ENCODE assay signal across 15 mouse cellular contexts in the genomic region with DNA sequence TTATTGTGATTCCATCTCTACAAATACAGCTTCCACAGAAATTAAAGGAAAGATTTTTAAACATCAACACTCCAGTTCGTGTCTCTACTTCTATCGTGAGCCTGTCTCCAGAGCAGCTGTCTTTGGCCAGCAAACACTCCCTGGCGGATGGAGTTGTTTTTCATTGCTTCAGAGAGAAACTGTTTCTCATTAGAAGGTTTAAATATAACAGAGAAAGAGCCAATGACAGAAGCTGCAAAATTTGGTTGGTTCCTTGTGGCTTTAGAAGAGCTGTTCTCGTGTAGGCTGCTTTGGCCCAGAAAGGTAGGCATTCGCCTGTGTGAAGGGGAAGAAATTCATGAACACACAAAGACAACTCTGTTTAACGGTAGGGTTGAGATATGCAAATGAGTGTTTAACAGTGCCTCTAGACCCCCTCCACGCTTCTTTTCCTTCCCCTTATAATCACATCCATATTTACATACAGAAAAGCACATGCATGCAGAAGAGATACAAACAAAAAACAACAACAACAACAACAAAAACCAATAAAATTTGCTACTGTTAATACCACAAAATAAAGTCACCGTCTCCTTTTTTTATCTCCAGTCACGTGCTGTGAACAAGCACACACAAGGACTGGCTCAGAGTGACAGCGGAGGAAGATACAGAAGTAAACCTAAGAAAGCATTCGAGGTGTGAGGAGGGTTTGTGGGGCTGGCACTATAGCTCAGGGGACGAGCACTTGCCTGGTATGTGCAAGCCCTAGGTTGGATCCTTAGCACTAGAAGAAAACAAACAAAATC. TPM values are rescaled to one million over a fixed set of nuclear protein-coding genes. Genes with fewer than 3 reads are reported as not detected.
DNase-seq lines count a peak whose midpoint lies in the region; ATAC-seq and TF ChIP-seq lines count a peak whose summit lies in the region.
"Had no signal": no experiment of that assay in that cellular context is flagged by ENCODE, and none has a peak within 500 bp of the region (broad histone marks: within the 10 kb centered on the region; RNA-seq: fewer than 3 reads in every experiment).

No protein-coding gene starts in this region.

- TF ChIP-seq POLR2A in limb, embryonic 14.5 days (IDR thresholded peaks at IDR 0.05; ENCODE audit: borderline replicate concordance, extremely low read depth, insufficient read depth, insufficient read length): no peak

- 59% methylated on average over 12 of the region's 12 CpGs for WGBS in forebrain, embryonic 14.5 days
- 66% methylated on average over 12 of the region's 12 CpGs for whole genome bisulfite sequencing in forebrain, embryonic 13.5 days
- WGBS in limb, embryonic 14.5 days: 43% methylated on average over 12 of the region's 12 CpGs

- peaks cover 52% of the 10 kb centered on the region for H3K36me3 ChIP-seq in forebrain, embryonic 14.5 days (ENCODE audit: control insufficient read depth, insufficient read depth, low read length)
- peaks cover 56% of the 10 kb centered on the region for H3K36me3 ChIP-seq in forebrain, embryonic 13.5 days (ENCODE audit: poor library complexity, severe bottlenecking)
- H3K36me3 ChIP-seq in limb, embryonic 14.5 days (ENCODE audit: control insufficient read depth, insufficient read depth, low read length): peaks cover 48% of the 10 kb centered on the region

- H3K9ac ChIP-seq in forebrain, embryonic 14.5 days (ENCODE audit: low read length): no peak overlapping the region
- H3K9ac ChIP-seq in forebrain, embryonic 13.5 days: no peak overlapping the region
- H3K9ac ChIP-seq in limb, embryonic 14.5 days (ENCODE audit: low read depth, low read length, severe bottlenecking): no peak overlapping the region
- H3K9ac ChIP-seq: neural tube, embryonic 13.5 days had no signal

- no peak overlapping the region for H3K4me3 ChIP-seq in forebrain, embryonic 14.5 days (ENCODE audit: low read depth, low read length)
- no peak overlapping the region for H3K4me3 ChIP-seq in forebrain, embryonic 13.5 days
- H3K4me3 ChIP-seq in limb, embryonic 14.5 days (replicated peaks; ENCODE audit: low read length): no peak overlapping the region
- H3K4me3 ChIP-seq: heart, embryonic 10.5 days; megakaryocyte, embryonic 14.5 days; neural tube, embryonic 13.5 days had no signal

- H3K4me1 ChIP-seq in forebrain, embryonic 14.5 days (ENCODE audit: control insufficient read depth, insufficient read depth, low read length): no peaks in the 10 kb centered on the region
- H3K4me1 ChIP-seq in forebrain, embryonic 13.5 days: peaks cover 8% of the 10 kb centered on the region; the same call in 1 of the 2 replicates
- H3K4me1 ChIP-seq in limb, embryonic 14.5 days (ENCODE audit: control insufficient read depth, insufficient read depth, low read length): no peaks in the 10 kb centered on the region
- H3K4me1 ChIP-seq: heart, embryonic 10.5 days; neural tube, embryonic 13.5 days had no signal

- no peaks in the 10 kb centered on the region for H3K27me3 ChIP-seq in forebrain, embryonic 14.5 days (replicated peaks; ENCODE audit: control insufficient read depth, insufficient read depth, low read length)
- H3K27me3 ChIP-seq in forebrain, embryonic 13.5 days: no peaks in the 10 kb centered on the region
- H3K27me3 ChIP-seq in limb, embryonic 14.5 days (ENCODE audit: control insufficient read depth, insufficient read depth, low read length): no peaks in the 10 kb centered on the region
- H3K27me3 ChIP-seq: megakaryocyte, embryonic 14.5 days; neural tube, embryonic 13.5 days had no signal

- no peak for ATAC-seq in forebrain, embryonic 14.5 days
- no peak for ATAC-seq in forebrain, embryonic 13.5 days
- peak; percentile 36; the same call in 1 of the 2 replicates for ATAC-seq in limb, embryonic 14.5 days (ENCODE audit: low FRiP score, low read depth)
- ATAC-seq in megakaryocyte, adult 5-6 weeks (ENCODE audit: poor library complexity, severe bottlenecking): no peak
- ATAC-seq: activated CD4-positive, CD25-positive, alpha-beta regulatory T cell, adult 4 months; inflammation-experienced regulatory T-cells, adult 6 months had no signal

- no peaks in the 10 kb centered on the region for H3K9me3 ChIP-seq in forebrain, embryonic 14.5 days (replicated peaks; ENCODE audit: control insufficient read depth, low read length)
- no peaks in the 10 kb centered on the region for H3K9me3 ChIP-seq in forebrain, embryonic 13.5 days (replicated peaks)
- H3K9me3 ChIP-seq in limb, embryonic 14.5 days (ENCODE audit: control insufficient read depth, low read length): no peaks in the 10 kb centered on the region
- H3K9me3 ChIP-seq: heart, embryonic 10.5 days; megakaryocyte, embryonic 14.5 days; neural tube, embryonic 13.5 days had no signal

- DNase-seq in forebrain, embryonic 14.5 days (ENCODE audit: low spot score): no peak
- peak; percentile 68 for DNase-seq in layer of hippocampus, adult 9-11 months
- no peak for DNase-seq in layer of hippocampus, adult 8-10 months (ENCODE audit: low spot score in 2 of 2)
- DNase-seq in brain, adult 2 months (ENCODE audit: low read depth, low spot score): peak; percentile 85
- peak; percentile 49 for DNase-seq in limb, embryonic 14.5 days (ENCODE audit: low spot score)
- no peak for DNase-seq in yolk sac, embryonic 10.5 days (ENCODE audit: low spot score)
- DNase-seq: cerebellum, postnatal 14 days; kidney, postnatal 14 days had no signal

- H3K27ac ChIP-seq in forebrain, embryonic 14.5 days (ENCODE audit: low read depth, low read length): 0 out of 2 replicates have a peak overlapping the region, but pooled peaks have one; percentile 33
- no peak overlapping the region for H3K27ac ChIP-seq in forebrain, embryonic 13.5 days
- H3K27ac ChIP-seq in limb, embryonic 14.5 days (replicated peaks; ENCODE audit: low read depth, low read length): peak overlapping the region; percentile 50; the same call in 1 of the 2 replicates
- H3K27ac ChIP-seq: heart, embryonic 10.5 days; neural tube, embryonic 13.5 days had no signal

- H3K4me2 ChIP-seq in forebrain, embryonic 14.5 days (ENCODE audit: low read length): no peak overlapping the region
- H3K4me2 ChIP-seq in forebrain, embryonic 13.5 days: no peak overlapping the region
- H3K4me2 ChIP-seq in limb, embryonic 14.5 days (replicated peaks; ENCODE audit: low read depth, low read length, severe bottlenecking): no peak overlapping the region
- H3K4me2 ChIP-seq: neural tube, embryonic 13.5 days had no signal

RNA-seq across cellular contexts. Expression of gene Camkk2, which starts 7.0 kb away (rescaled TPM):
- polyA plus RNA-seq in forebrain, embryonic 14.5 days (2014; fragmentation: Nextera tagmentation; extraction: Ambion mirVana): 32.6 and 50.5 TPM in 2 replicates
- polyA plus RNA-seq in forebrain, embryonic 13.5 days (2015; fragmentation: Nextera tagmentation; extraction: Ambion mirVana): 40.0 and 41.1 TPM in 2 replicates
- total RNA-seq in layer of hippocampus, adult 8-10 months (2022): 10 to 100 TPM; 87.3 to 96.2 (median 93.0) TPM
- 34.7 and 35.0 TPM in 2 replicates for polyA plus RNA-seq in limb, embryonic 14.5 days (2012; rRNA removed)
- polyA plus RNA-seq in limb, embryonic 14.5 days (2014; fragmentation: Nextera tagmentation; extraction: Ambion mirVana): 39.1 and 39.3 TPM in 2 replicates
- total RNA-seq in megakaryocyte, adult 5-6 weeks (2015): 70.6 and 86.6 TPM in 2 replicates
- 83.6 and 94.3 TPM in 2 replicates for total RNA-seq in megakaryocyte, adult 5-6 weeks (2017)

RNA-seq across cellular contexts. Expression of gene Anapc5, which starts 34.9 kb away (rescaled TPM):
- polyA plus RNA-seq in forebrain, embryonic 14.5 days (2014; fragmentation: Nextera tagmentation; extraction: Ambion mirVana): 484 and 553 TPM in 2 replicates
- polyA plus RNA-seq in forebrain, embryonic 13.5 days (2015; fragmentation: Nextera tagmentation; extraction: Ambion mirVana): 552 and 565 TPM in 2 replicates
- 100 to 1,000 TPM; 192 to 236 (median 203) TPM for total RNA-seq in layer of hippocampus, adult 8-10 months (2022)
- polyA plus RNA-seq in limb, embryonic 14.5 days (2012; rRNA removed): 686 and 736 TPM in 2 replicates
- polyA plus RNA-seq in limb, embryonic 14.5 days (2014; fragmentation: Nextera tagmentation; extraction: Ambion mirVana): 427 and 463 TPM in 2 replicates
- total RNA-seq in megakaryocyte, adult 5-6 weeks (2015): 152 and 159 TPM in 2 replicates
- total RNA-seq in megakaryocyte, adult 5-6 weeks (2017): 243 and 247 TPM in 2 replicates

Comparison
In these comparisons a context has a peak if more than half of its experiments do, and no peak if none do; other contexts are left out.
1. DNase-seq: peak in layer of hippocampus, adult 9-11 months (single experiment), brain, adult 2 months (single experiment) and limb, embryonic 14.5 days (single experiment); none in forebrain, embryonic 14.5 days (single experiment), layer of hippocampus, adult 8-10 months (0 of 2) and yolk sac, embryonic 10.5 days (single experiment).